Mouse (Mus musculus) bone marrow macrophage, adult 2 months (primary cell): ENCODE data around the gene Dennd2c.

Experiments
- CTCF ChIP-seq: IDR thresholded peaks from 2 replicates; pipeline ENCODE4 v1.5.1; 2012; ENCODE audit warnings: low read depth, mild to moderate bottlenecking, low read length, moderate library complexity
- POLR2A ChIP-seq: IDR thresholded peaks from 2 replicates; pipeline ENCODE4 v1.6.1; 2012; ENCODE audit warnings: mild to moderate bottlenecking, low read depth, low read length, borderline replicate concordance

- TF ChIP-seq CTCF (no peak), POLR2A (no peak)
Measured at GRCm38 (mm10) chr3:103159232-103159900, 57.0 kb downstream of the Dennd2c start.
